Mouse (Mus musculus) liver, embryonic 14.5 days (tissue): ENCODE results near the gene Casr. TPM values are rescaled to one million over a fixed set of nuclear protein-coding genes. Genes with fewer than 3 reads are reported as not detected.

Experiments
- ATAC-seq: fragments of 200-750 bp; cut with Nextera tagmentation; 2 replicates; pipeline ENCODE4 v1.8.0; 2017; ENCODE audit warnings: moderate number of reproducible peaks, mild to moderate bottlenecking, moderate library complexity; ENCODE audit not compliant: insufficient read depth
- DNase-seq, 3 experiments: peaks; one replicate each; pipeline ENCODE4 v3.0.0-alpha.2; 2012 to 2013; ENCODE audit warnings: low read depth in 3 of 3, low spot score in 3 of 3
- H3K27ac ChIP-seq: fragments of 300-500 bp; sonication (generic); 2 replicates; pipeline ENCODE4 v1.5.1; 2014; ENCODE audit warnings: moderate library complexity, mild to moderate bottlenecking, control low read depth, inconsistent platforms
- H3K27me3 ChIP-seq: fragments of 300-500 bp; sonication (generic); 2 replicates; pipeline ENCODE4 v1.6.1; 2014; ENCODE audit warnings: mild to moderate bottlenecking, low read length, moderate library complexity; ENCODE audit not compliant: control insufficient read depth, insufficient read depth
- H3K36me3 ChIP-seq: fragments of 300-500 bp; sonication (generic); replicated peaks from 2 replicates; pipeline ENCODE4 v1.6.1; 2014; ENCODE audit warnings: low read depth; ENCODE audit not compliant: control insufficient read depth, insufficient read depth
- H3K4me1 ChIP-seq, 2 experiments: fragments of 200-500 bp in 1 of 2; fragments of 300-500 bp in 1 of 2; sonication (generic) in 1 of 2; replicated peaks; 2 replicates each; pipeline ENCODE4 v1.6.1; 2012 to 2014; ENCODE audit warnings: antibody characterized with exemption in 1 of 2, inconsistent platforms in 1 of 2, low read length in 1 of 2; ENCODE audit not compliant: control insufficient read depth in 2 of 2, insufficient read depth in 2 of 2
- H3K4me2 ChIP-seq: fragments of 300-500 bp; sonication (generic); 2 replicates; pipeline ENCODE4 v1.6.1; 2014; ENCODE audit warnings: low read depth, mild to moderate bottlenecking, control low read depth, moderate library complexity
- H3K4me3 ChIP-seq, 2 experiments: fragments of 200-500 bp in 1 of 2; fragments of 300-500 bp in 1 of 2; sonication (generic) in 1 of 2; 2 replicates each; pipeline ENCODE4 v1.5.1; 2012 to 2014; ENCODE audit warnings: low read depth in 2 of 2, low read length in 2 of 2, mild to moderate bottlenecking in 2 of 2, control low read depth in 1 of 2, inconsistent platforms in 1 of 2, moderate library complexity in 1 of 2; ENCODE audit not compliant: insufficient read depth in 1 of 2
- H3K9ac ChIP-seq: fragments of 300-500 bp; sonication (generic); replicated peaks from 2 replicates; pipeline ENCODE4 v1.6.1; 2014; ENCODE audit warnings: mild to moderate bottlenecking, control low read depth, moderate library complexity
- H3K9me3 ChIP-seq: fragments of 300-500 bp; sonication (generic); 2 replicates; pipeline ENCODE4 v1.6.1; 2016; ENCODE audit warnings: low read length, mixed read lengths; ENCODE audit not compliant: control insufficient read depth
- CTCF ChIP-seq: IDR thresholded peaks from 2 replicates; pipeline ENCODE4 v1.5.1; 2016; ENCODE audit warnings: antibody characterized with exemption, low read depth, control low read depth
- EP300 ChIP-seq: IDR thresholded peaks from 2 replicates; pipeline ENCODE4 v1.6.1; 2016; ENCODE audit warnings: antibody characterized with exemption, low read depth
- WGBS: fragments of 180-500 bp; shearing (Covaris S2); extraction: QIAGEN DNeasy Blood & Tissue Kit; methylation state at CpG from one replicate; pipeline ENCODE4 v1.1.7; 2014; ENCODE audit not compliant: insufficient replicate concordance; 5-methylcytosine and 5-hydroxymethylcytosine counted together
- polyA plus RNA-seq, 2 experiments: library from polyadenylated mRNA; depleted of rRNA in 1 of 2; stranded (reverse) in 1 of 2; unstranded in 1 of 2; fragments of >200 nt; fragmentation: Nextera tagmentation in 1 of 2; extraction: Ambion mirVana in 1 of 2; gene quantifications; 2 replicates each; pipeline versions ENCODE4 v1.2.1 to v1.2.3; 2012 to 2014

The Casr gene
- polyA plus RNA-seq, 2 experiments: not detected

DNA sequence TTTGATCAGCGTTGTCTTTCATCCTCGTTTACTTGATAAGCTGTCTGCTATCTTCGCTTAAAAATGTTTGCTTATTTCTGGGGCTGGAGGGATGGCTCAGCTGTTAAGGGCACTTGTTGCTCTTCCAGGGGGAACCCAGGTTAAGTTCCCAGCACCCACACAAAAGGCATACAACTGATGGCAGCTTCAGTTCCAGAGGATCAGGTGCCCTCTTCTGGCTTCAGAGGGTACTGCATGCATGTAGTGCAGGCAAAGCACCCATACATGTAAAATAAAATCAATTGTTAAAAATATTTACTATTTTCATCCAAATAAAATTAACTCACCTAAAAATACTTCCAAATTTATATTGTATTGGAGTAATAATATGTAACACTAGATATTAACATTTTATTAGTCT is 8.3 kb downstream of the Casr start:
- no peak for TF ChIP-seq EP300
- peak; percentile 60 for TF ChIP-seq CTCF
- no peaks in the 10 kb centered on the region for H3K4me1 ChIP-seq
- no peak for ATAC-seq

DNA sequence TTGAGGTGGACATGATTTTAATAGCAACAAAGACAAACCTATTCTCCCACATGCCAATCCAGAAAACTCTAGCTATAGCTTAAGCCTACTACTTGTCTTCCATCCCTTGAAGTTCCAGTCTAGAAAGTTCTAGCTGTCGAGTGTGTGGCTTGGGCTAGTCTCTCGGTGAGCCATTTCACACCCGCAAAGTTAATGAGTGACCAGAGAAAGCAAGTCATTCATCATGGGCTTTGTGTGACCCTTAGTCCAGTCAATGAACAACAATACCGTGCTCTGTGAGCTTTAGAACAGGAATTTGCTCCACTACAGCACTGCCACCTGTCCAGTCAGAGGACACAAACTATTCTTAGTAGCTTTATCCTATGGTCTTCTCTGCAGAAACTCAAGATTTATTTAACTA is 16.6 kb downstream of the Casr start:
- Histone ChIP-seq H3K36me3 (no peaks in the 10 kb centered on the region), H3K27me3 (no peaks in the 10 kb centered on the region), H3K4me2 (no peak overlapping the region), H3K27ac (no peak overlapping the region), H3K4me1 (no peaks in the 10 kb centered on the region), H3K9ac (no peak overlapping the region), H3K4me3 (no peak overlapping the region), H3K9me3 (no peaks in the 10 kb centered on the region)
- WGBS: 56% methylated on average over 4 of the region's 4 CpGs
- DNase-seq (peak in 2 of 3 experiments; percentile 4 to 6), ATAC-seq (no peak)
- TF ChIP-seq CTCF (no peak), EP300 (no peak)

More for the DNA sequence above, 8.3 kb downstream of the Casr start:
- Histone ChIP-seq H3K4me3 (no peak overlapping the region), H3K36me3 (no peaks in the 10 kb centered on the region), H3K4me2 (no peak overlapping the region), H3K27ac (no peak overlapping the region), H3K9me3 (no peaks in the 10 kb centered on the region; the same call in 1 of the 2 replicates), H3K27me3 (no peaks in the 10 kb centered on the region), H3K9ac (no peak overlapping the region)
- DNase-seq: no peak
- WGBS: 64% methylated on average over 3 of the region's 3 CpGs

DNA sequence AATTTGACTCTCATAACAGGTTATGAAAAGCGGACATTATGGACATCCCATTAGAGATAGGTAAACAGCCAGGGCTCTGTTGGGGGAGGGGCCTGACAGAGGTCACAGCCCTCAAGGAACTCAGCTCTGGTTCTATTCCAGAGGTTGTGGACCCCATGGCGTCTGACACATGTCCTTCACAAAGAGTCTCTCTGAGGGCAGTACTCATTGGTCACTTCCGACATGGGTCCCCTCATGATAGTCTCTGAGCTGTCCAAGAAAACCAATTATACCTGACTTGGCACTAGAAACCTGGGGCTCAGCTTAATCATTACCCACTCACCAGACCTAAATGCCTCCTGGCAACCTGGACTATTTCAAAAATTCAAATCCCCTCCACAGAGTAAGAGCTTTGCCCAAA is 18.9 kb downstream of the Casr start:
- TF ChIP-seq EP300: no peak
- no peak for TF ChIP-seq CTCF
- no peak for DNase-seq
- no peaks in the 10 kb centered on the region for H3K27me3 ChIP-seq

DNA sequence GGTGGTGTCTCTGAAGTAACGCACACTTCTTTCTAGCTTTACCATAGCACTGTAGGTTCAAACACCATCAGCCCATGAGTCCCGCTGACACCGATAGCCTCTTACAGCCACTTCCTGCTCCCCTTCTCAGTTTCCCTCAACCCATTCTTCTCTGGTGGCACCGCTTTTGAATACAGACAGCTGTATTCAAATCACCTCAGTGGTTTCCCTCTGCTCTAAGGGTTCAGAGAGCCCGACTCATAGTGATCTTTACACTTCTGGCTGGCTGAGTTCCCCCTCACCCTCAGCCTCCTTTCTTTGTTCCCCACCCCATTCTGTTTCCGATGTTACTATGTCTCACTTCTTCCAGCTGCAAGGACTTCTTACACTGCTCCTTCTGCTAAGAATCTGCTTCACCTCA is 21.1 kb downstream of the Casr start:
- no peak overlapping the region for H3K4me3 ChIP-seq
- H3K9me3 ChIP-seq: no peaks in the 10 kb centered on the region
- H3K9ac ChIP-seq: no peak overlapping the region
- ATAC-seq: no peak
- TF ChIP-seq CTCF (no peak), EP300 (no peak)
- H3K27me3 ChIP-seq: no peaks in the 10 kb centered on the region
- 30% methylated on average over 6 of the region's 6 CpGs for WGBS
- DNase-seq: no peak
- no peak overlapping the region for H3K4me2 ChIP-seq
- H3K36me3 ChIP-seq: no peaks in the 10 kb centered on the region
- no peak overlapping the region for H3K27ac ChIP-seq
- no peaks in the 10 kb centered on the region for H3K4me1 ChIP-seq

More for the DNA sequence above, 18.9 kb downstream of the Casr start:
- WGBS: 57% methylated on average over 3 of the region's 3 CpGs
- Histone ChIP-seq H3K4me2 (no peak overlapping the region), H3K4me1 (no peaks in the 10 kb centered on the region), H3K36me3 (no peaks in the 10 kb centered on the region), H3K4me3 (no peak overlapping the region), H3K9ac (no peak overlapping the region), H3K27ac (no peak overlapping the region), H3K9me3 (no peaks in the 10 kb centered on the region)
- no peak for ATAC-seq

DNA sequence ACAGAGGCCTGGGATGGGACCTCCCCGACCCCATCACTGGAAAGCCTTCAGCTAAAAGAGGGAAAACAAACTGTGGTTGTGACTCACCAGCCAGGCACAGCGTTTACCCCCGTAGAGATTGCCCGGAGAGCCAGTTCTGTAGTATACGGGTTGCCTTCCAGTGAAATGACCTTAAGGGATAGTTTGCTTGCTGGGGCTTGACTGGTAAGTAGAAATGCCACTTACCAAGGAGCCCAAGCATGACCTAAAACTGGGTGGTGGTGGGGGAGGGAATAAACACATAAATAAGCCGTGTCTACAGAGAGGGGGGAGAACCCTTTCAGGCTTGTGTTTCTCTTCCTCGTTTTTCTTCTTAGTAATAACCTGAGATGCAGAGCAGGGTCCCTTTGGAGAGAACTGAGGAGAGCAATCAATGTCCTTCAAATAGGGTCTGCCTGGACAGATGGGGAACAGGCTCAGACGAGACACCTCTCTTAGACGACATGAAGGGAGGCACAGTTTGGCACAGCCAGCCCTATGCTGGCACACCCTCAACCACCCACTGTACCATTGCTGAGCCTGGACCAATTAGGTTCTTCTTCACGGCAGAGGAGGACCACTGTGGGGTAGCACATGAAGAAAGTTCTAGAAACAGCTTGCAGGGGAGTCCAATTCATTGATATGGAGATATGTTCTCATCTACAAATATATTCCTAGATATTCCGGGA is 28.8 kb downstream of the Casr start:
- WGBS: 56% methylated on average over 11 of the region's 11 CpGs
- DNase-seq: no peak

More for the DNA sequence above, 28.8 kb downstream of the Casr start:
- H3K36me3 ChIP-seq: no peaks in the 10 kb centered on the region
- H3K4me3 ChIP-seq: no peak overlapping the region
- H3K27ac ChIP-seq: no peak overlapping the region
- H3K9me3 ChIP-seq: no peaks in the 10 kb centered on the region
- no peak overlapping the region for H3K9ac ChIP-seq
- no peak for ATAC-seq
- TF ChIP-seq EP300: no peak
- no peak for TF ChIP-seq CTCF
- no peak overlapping the region for H3K4me2 ChIP-seq
- no peaks in the 10 kb centered on the region for H3K4me1 ChIP-seq
- no peaks in the 10 kb centered on the region for H3K27me3 ChIP-seq
